Mouse (Mus musculus) layer of hippocampus, postnatal 14 days (tissue): ENCODE results near the gene Cd248. TPM values are rescaled to one million over a fixed set of nuclear protein-coding genes. Genes with fewer than 3 reads are reported as not detected.

ENCODE experiments used
- DNase-seq, 2 experiments: peaks; one replicate each; pipeline ENCODE4 v3.0.0; 2021 to 2022; ENCODE audit warnings: low spot score in 2 of 2, mixed read lengths in 1 of 2
- total RNA-seq, 2 experiments: library from RNA; stranded (reverse); gene quantifications; 2 replicates each; pipeline ENCODE4 v1.2.3; 2021

Gene Cd248
- total RNA-seq, 2 experiments from 2014 or later = 6.5 to 7.7 TPM

- no peak for DNase-seq
Measured at GRCm38 (mm10) chr19:5106074-5106473, 38.2 kb downstream of the Cd248 start.

- DNase-seq = peak; percentile 99
Measured at GRCm38 (mm10) chr19:5106731-5107191, 38.9 kb downstream of the Cd248 start, which contains the start of gene Rab1b. TSS of gene Rab1b (minus strand) at chr19:5107072.

GRCm38 (mm10) chr19:5107556-5108270 is 39.8 kb downstream of the Cd248 start:
- DNase-seq = no peak

- DNase-seq = no peak
Measured at GRCm38 (mm10) chr19:5108271-5108575, 40.3 kb downstream of the Cd248 start.

GRCm38 (mm10) chr19:5108702-5109101 is 40.8 kb downstream of the Cd248 start:
- DNase-seq = no peak

GRCm38 (mm10) chr19:5109659-5110453 is 42.0 kb downstream of the Cd248 start:
- DNase-seq = no peak

- no peak for DNase-seq
Measured at GRCm38 (mm10) chr19:5113783-5114182, 45.9 kb downstream of the Cd248 start.

- DNase-seq = peak; percentile 92
Measured at GRCm38 (mm10) chr19:5117494-5118383, 49.9 kb downstream of the Cd248 start.

GRCm38 (mm10) chr19:5118384-5118698 is 50.5 kb downstream of the Cd248 start, which contains the start of gene Klc2:
TSS of gene Klc2 (minus strand) at chr19:5118560.
- peak in 1 of 2 experiments; percentile 41 for DNase-seq

Other genes with a start within 250 kb of the Cd248 start
- 10 to 100 TPM; 42.6 to 43.6 TPM for gene Ccs, start 228.7 kb upstream of the Cd248 start, total RNA-seq
- 1 to 10 TPM; 2.0 TPM for gene Ccdc87, start 228.7 kb upstream of the Cd248 start, total RNA-seq
- gene Ctsf, start 212.9 kb upstream of the Cd248 start, total RNA-seq = 100 to 1,000 TPM; 103 to 125 TPM
- 1 to 10 TPM; 1.1 to 1.7 TPM for gene Actn3, start 190.2 kb upstream of the Cd248 start, total RNA-seq
- gene Zdhhc24, start 189.4 kb upstream of the Cd248 start, total RNA-seq = 10 to 100 TPM; 25.9 to 26.8 TPM
- gene Bbs1, start 161.4 kb upstream of the Cd248 start, total RNA-seq = 10 to 100 TPM; 38.4 TPM
- gene Dpp3, start 139.8 kb upstream of the Cd248 start, total RNA-seq = 10 to 100 TPM; 50.2 to 52.0 TPM
- 10 to 100 TPM; 16.3 to 16.8 TPM for gene Peli3, start 125.0 kb upstream of the Cd248 start, total RNA-seq
- gene Mrpl11, start 105.9 kb upstream of the Cd248 start, total RNA-seq = 10 to 100 TPM; 58.9 to 60.7 TPM
- gene Npas4, start 77.8 kb upstream of the Cd248 start, total RNA-seq = 10 to 100 TPM in 1 of 2 experiments, 1 to 10 TPM in 1; 5.1 to 10.5 TPM
- gene Slc29a2, start 44.2 kb upstream of the Cd248 start, total RNA-seq = 10 to 100 TPM; 16.8 to 17.3 TPM
- gene B4gat1, start 29.3 kb upstream of the Cd248 start, total RNA-seq = 100 to 1,000 TPM; 124 to 127 TPM
- gene AC124502.3, start 29.2 kb upstream of the Cd248 start, total RNA-seq = 10 to 100 TPM in 1 of 2 experiments, 1 to 10 TPM in 1; 5.9 to 10.6 TPM
- gene Brms1, start 26.7 kb upstream of the Cd248 start, total RNA-seq = 10 to 100 TPM; 10.8 to 12.9 TPM
- 10 to 100 TPM; 68.7 to 72.6 TPM for gene Rin1, start 17.6 kb upstream of the Cd248 start, total RNA-seq
- gene Tmem151a, start 17.5 kb downstream of the Cd248 start, total RNA-seq = 100 to 1,000 TPM; 133 to 135 TPM
- gene Yif1a, start 20.5 kb downstream of the Cd248 start, total RNA-seq = 10 to 100 TPM; 25.8 to 28.0 TPM
- 100 to 1,000 TPM; 783 to 856 TPM for gene Cnih2, start 30.4 kb downstream of the Cd248 start, total RNA-seq
- gene Rab1b, start 39.0 kb downstream of the Cd248 start, total RNA-seq = 100 to 1,000 TPM; 177 to 181 TPM
- 100 to 1,000 TPM; 193 to 211 TPM for gene Klc2, start 50.5 kb downstream of the Cd248 start, total RNA-seq
- gene Pacs1, start 205.0 kb downstream of the Cd248 start, total RNA-seq = 10 to 100 TPM; 59.6 to 63.9 TPM
- gene Sf3b2, start 227.4 kb downstream of the Cd248 start, total RNA-seq = 100 to 1,000 TPM; 195 to 199 TPM
- gene Gal3st3, start 230.3 kb downstream of the Cd248 start, total RNA-seq = 100 to 1,000 TPM; 129 to 132 TPM